Mouse (Mus musculus) brain, embryonic 14.5 days (tissue): ENCODE data around the gene Aldh5a1.

Experiments
- CTCF ChIP-seq: fragments of 200-500 bp; IDR thresholded peaks from 2 replicates; pipeline ENCODE4 v1.5.1; 2012; ENCODE audit warnings: inconsistent platforms, mild to moderate bottlenecking, moderate library complexity, borderline replicate concordance; ENCODE audit not compliant: insufficient read depth, insufficient read length; ENCODE audit errors: extremely low read depth
- POLR2A ChIP-seq: fragments of 200-500 bp; IDR thresholded peaks from 2 replicates; pipeline ENCODE4 v1.6.1; 2012; ENCODE audit warnings: mild to moderate bottlenecking, inconsistent platforms, borderline replicate concordance; ENCODE audit not compliant: poor library complexity, insufficient read depth, insufficient read length, severe bottlenecking; ENCODE audit errors: extremely low read depth

DNA sequence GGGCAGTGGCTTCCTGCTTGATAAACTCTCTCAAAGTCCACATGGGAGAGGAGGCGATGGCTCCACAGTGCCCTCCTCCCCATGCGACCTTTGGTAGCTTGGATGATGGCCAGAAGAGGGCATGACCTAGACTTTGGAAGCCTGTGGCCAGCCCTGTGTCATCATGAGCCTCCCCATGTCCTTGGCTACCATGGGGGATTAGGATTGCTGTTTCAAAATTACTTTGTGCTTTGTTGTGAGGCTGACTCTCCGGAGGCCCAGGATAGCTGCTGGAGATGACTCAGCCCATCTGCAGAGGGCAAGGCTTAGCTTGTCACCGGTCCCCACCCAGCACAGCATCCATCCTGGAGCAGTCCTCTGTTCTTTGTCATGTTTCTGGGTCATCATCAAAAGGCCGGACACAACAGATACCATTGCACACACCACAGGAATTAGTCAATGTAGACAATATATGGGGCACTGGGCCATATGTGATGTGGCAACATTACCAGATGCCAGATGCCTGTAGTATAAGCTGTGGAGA is 40.4 kb upstream of the Aldh5a1 start:
- TF ChIP-seq CTCF (no peak), POLR2A (no peak)
